Mouse (Mus musculus): Measurements from ENCODE around the gene Usp54. TPM values are rescaled to one million over a fixed set of nuclear protein-coding genes. Genes with fewer than 3 reads are reported as not detected.

Usp54 gene
- polyA plus RNA-seq, 1 experiment from 2014 or later, result 21.0 TPM

DNA sequence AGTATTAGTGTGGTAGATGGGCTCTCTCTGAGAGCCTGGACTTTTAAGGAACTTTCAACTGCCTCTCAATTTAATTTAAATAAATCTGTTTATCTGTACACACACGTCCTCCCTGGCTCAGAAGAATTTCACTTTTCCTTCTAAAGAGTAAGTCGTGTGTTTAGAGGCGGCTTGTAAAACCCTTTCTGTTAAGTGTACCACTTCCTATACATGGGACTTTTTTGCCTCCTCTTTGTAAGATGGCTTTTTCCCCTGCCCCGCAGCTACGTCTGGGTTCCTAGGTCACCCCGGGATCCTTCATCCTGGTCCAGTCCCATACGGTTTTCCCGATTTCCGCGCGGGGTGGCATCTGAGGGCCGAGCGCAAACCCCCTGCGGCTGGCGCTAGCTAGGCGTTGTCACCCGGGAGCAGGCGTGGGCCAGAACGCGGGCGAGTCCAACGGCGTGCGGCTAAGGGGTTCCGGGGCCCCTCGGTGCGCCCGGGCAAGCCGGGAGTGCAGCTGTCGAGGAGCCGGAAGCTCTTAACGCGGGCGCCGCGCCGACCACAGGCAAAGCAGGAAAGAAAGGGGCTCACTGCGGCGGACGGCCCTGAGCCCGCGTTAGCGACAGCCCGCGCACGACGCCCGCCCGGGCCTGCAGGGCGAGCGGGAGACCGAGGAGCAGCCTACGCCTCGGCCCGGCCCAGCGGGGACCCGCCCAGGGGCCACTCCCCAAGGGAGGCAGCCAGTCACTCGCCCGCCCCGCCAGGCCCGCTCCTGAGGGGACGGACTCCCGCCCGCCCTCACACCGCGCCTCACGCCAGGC lies 95.1 kb downstream of the Usp54 start:
- peak overlapping the region; percentile 95 for H3K27ac ChIP-seq (ENCODE audit: low read depth, low read length)
- peak overlapping the region; percentile 93 for H3K9ac ChIP-seq (ENCODE audit: low read length)
- H3K9me3 ChIP-seq (ENCODE audit: control insufficient read depth, low read length), result no peaks in the 10 kb centered on the region
- no peaks in the 10 kb centered on the region for H3K27me3 ChIP-seq (ENCODE audit: control insufficient read depth, insufficient read depth, low read length)
- ATAC-seq (replicated peaks; ENCODE audit: low FRiP score) (peak; percentile 97), DNase-seq (ENCODE audit: low spot score) (peak; percentile 90)
- peaks cover 3% of the 10 kb centered on the region; the same call in 1 of the 2 replicates for H3K4me1 ChIP-seq (replicated peaks; ENCODE audit: control insufficient read depth, insufficient read depth, low read length)
- under 1% methylated on average over 56 of the region's 67 CpGs for WGBS
- peak overlapping the region; percentile 87 for H3K4me3 ChIP-seq (ENCODE audit: low read depth, low read length)
- peaks cover 2% of the 10 kb centered on the region; the same call in 1 of the 2 replicates for H3K36me3 ChIP-seq (ENCODE audit: control insufficient read depth, insufficient read depth, low read length)
- H3K4me2 ChIP-seq (ENCODE audit: low read depth, low read length, severe bottlenecking), result peak overlapping the region; percentile 62

DNA sequence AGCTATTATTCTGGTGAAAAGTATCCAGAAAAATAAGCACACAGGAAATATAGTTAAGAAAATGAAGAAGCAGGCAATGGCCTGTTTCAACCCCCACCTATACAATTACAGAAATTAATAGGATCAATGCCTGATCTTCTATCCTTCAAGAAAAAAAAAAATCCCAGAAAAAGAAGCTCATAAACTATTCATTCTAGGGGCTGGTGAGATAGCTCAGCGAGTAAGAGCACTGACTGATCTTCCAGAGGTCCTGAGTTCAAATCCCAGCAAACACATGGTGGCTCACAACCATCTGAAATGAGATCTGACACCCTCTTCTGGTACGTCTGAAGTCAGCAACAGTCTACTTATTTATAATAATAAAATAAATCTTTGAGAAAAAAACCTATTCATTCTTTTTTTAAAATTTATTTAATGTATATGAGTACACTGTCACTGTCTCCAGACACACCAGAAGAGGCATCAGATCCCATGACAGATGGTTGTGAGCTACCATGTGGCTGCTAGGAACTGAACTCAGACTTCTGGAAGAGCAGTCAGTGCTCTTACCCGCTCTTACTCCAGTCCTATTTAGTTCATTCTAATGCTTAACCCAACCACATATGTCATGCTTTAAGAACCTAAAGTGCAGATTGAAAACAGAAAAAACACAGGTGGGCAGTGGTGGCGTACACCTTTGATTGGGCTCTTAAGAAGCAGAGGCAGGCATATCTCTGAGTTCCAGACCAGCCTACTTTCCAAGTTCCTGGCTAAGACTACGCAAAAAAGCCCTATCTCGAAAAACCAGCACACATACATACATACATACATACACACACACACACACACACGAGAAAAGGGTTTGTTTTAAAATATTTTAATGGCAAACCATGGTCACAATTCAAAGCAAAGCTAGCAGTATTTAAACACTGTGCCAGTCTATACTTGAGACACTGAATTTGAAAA lies 96.1 kb downstream of the Usp54 start:
- no peak overlapping the region for H3K9ac ChIP-seq (ENCODE audit: low read length)
- H3K36me3 ChIP-seq (ENCODE audit: control insufficient read depth, insufficient read depth, low read length), result peaks cover 2% of the 10 kb centered on the region; the same call in 1 of the 2 replicates
- DNase-seq (ENCODE audit: low spot score), result no peak
- peak overlapping the region; percentile 62 for H3K4me2 ChIP-seq (ENCODE audit: low read depth, low read length, severe bottlenecking)
- no peak for ATAC-seq (replicated peaks; ENCODE audit: low FRiP score)
- H3K4me3 ChIP-seq (ENCODE audit: low read depth, low read length), result peak overlapping the region; percentile 87
- H3K4me1 ChIP-seq (replicated peaks; ENCODE audit: control insufficient read depth, insufficient read depth, low read length), result peaks cover 3% of the 10 kb centered on the region; the same call in 1 of the 2 replicates
- H3K27ac ChIP-seq (ENCODE audit: low read depth, low read length), result no peak overlapping the region
- no peaks in the 10 kb centered on the region for H3K27me3 ChIP-seq (ENCODE audit: control insufficient read depth, insufficient read depth, low read length)
- WGBS, result 84% methylated on average over 7 of the region's 7 CpGs
- no peaks in the 10 kb centered on the region for H3K9me3 ChIP-seq (ENCODE audit: control insufficient read depth, low read length)

DNA sequence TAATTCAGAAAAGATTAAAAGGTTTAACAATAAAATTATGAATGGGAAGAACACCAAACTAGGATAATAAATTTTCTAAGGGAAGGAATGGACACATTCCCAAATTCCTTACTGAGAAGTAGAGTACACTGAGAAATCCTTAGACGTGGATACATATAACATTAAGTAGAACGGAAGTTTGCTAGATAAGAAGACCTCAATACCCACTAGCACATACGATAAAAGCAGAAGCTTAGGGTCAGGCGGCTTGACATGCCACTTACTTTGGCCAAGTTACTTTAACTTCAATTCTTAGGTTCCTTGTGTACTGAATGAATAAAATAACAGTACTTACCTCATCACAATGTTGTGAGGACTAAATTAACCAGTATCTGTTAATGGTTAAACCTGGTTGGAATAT lies 111.2 kb downstream of the Usp54 start:
- 91% methylated on average over 4 of the region's 4 CpGs for WGBS
- no peak for ATAC-seq (replicated peaks; ENCODE audit: low FRiP score)
- DNase-seq (ENCODE audit: low spot score), result no peak
- Histone ChIP-seq H3K4me2 (ENCODE audit: low read depth, low read length, severe bottlenecking) (no peak overlapping the region), H3K9ac (ENCODE audit: low read length) (no peak overlapping the region), H3K27me3 (ENCODE audit: control insufficient read depth, insufficient read depth, low read length) (no peaks in the 10 kb centered on the region), H3K4me1 (replicated peaks; ENCODE audit: control insufficient read depth, insufficient read depth, low read length) (no peaks in the 10 kb centered on the region), H3K27ac (ENCODE audit: low read depth, low read length) (no peak overlapping the region), H3K9me3 (ENCODE audit: control insufficient read depth, low read length) (no peaks in the 10 kb centered on the region), H3K4me3 (ENCODE audit: low read depth, low read length) (no peak overlapping the region), H3K36me3 (ENCODE audit: control insufficient read depth, insufficient read depth, low read length) (no peaks in the 10 kb centered on the region)

DNA sequence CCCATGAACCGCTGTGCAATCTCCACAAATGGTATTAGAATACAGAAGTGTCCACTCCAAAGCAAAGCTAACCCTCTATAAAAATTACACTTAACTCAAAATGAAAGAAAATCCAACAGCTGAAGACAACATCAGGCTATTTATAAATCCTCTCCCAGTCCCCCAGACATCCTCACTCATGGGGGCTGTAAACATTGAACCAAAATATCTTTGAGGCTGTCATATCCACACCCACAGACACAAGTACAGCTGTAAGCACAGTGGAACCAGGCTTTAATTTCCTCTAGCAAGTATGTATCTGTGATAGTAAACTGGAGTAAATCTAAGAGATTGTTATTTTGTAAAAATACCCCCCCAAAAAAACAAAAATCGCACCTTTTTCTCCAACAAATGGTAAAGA lies 120.7 kb downstream of the Usp54 start:
- Histone ChIP-seq H3K9me3 (ENCODE audit: control insufficient read depth, low read length) (no peaks in the 10 kb centered on the region), H3K4me1 (replicated peaks; ENCODE audit: control insufficient read depth, insufficient read depth, low read length) (no peaks in the 10 kb centered on the region), H3K27ac (ENCODE audit: low read depth, low read length) (no peak overlapping the region), H3K4me3 (ENCODE audit: low read depth, low read length) (no peak overlapping the region), H3K9ac (ENCODE audit: low read length) (no peak overlapping the region), H3K36me3 (ENCODE audit: control insufficient read depth, insufficient read depth, low read length) (no peaks in the 10 kb centered on the region; the same call in 1 of the 2 replicates), H3K4me2 (ENCODE audit: low read depth, low read length, severe bottlenecking) (no peak overlapping the region), H3K27me3 (ENCODE audit: control insufficient read depth, insufficient read depth, low read length) (no peaks in the 10 kb centered on the region)
- no peak for ATAC-seq (replicated peaks; ENCODE audit: low FRiP score)
- DNase-seq (ENCODE audit: low spot score), result no peak
- 91% methylated on average over 2 of the region's 2 CpGs for WGBS

DNA sequence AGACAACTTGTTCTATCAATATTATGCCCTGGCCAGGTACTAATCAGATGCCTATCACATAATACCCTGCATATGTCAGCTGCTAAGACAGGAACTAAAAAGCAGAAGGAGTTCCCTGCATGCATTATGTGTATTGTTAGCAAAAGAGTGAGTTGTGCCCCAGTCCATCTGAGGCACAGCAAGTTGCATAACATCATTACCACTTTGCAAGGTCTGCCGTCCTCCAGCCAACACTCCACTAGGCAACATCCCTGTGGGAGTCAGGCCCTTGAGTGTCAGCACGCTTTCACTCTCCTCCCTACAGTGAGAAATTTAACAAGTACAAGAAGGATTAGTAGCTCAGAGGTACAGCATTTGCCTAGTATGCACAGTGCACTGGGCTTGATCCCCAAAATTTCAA lies 132.4 kb downstream of the Usp54 start:
- DNase-seq (ENCODE audit: low spot score) (no peak), ATAC-seq (replicated peaks; ENCODE audit: low FRiP score) (no peak)
- Histone ChIP-seq H3K4me1 (replicated peaks; ENCODE audit: control insufficient read depth, insufficient read depth, low read length) (no peaks in the 10 kb centered on the region), H3K27me3 (ENCODE audit: control insufficient read depth, insufficient read depth, low read length) (no peaks in the 10 kb centered on the region), H3K9me3 (ENCODE audit: control insufficient read depth, low read length) (no peaks in the 10 kb centered on the region), H3K4me2 (ENCODE audit: low read depth, low read length, severe bottlenecking) (no peak overlapping the region), H3K27ac (ENCODE audit: low read depth, low read length) (no peak overlapping the region), H3K36me3 (ENCODE audit: control insufficient read depth, insufficient read depth, low read length) (peaks cover 3% of the 10 kb centered on the region; the same call in 1 of the 2 replicates), H3K9ac (ENCODE audit: low read length) (no peak overlapping the region), H3K4me3 (ENCODE audit: low read depth, low read length) (no peak overlapping the region)
- WGBS, result 79% methylated on average over 2 of the region's 2 CpGs

DNA sequence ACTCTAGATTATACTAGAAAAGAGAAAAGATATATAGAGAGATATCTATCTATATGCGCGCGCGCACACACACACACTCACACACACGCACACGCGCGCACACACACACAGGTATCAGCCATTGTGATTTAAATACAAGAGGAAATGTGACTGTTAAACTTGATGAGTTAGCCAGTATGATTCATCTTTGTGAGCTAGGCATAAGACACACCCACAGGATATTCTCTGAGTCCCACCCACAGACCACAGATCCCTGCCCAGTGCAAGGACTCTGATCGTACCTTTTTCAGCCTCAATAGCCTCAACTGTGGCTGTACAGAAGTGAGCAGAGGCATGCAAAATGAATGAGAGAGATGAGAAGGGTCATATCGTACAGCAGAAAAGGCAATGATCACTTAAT lies 137.9 kb downstream of the Usp54 start:
- Histone ChIP-seq H3K27me3 (ENCODE audit: control insufficient read depth, insufficient read depth, low read length) (no peaks in the 10 kb centered on the region), H3K4me3 (ENCODE audit: low read depth, low read length) (no peak overlapping the region), H3K9me3 (ENCODE audit: control insufficient read depth, low read length) (no peaks in the 10 kb centered on the region), H3K9ac (ENCODE audit: low read length) (no peak overlapping the region), H3K4me1 (replicated peaks; ENCODE audit: control insufficient read depth, insufficient read depth, low read length) (no peaks in the 10 kb centered on the region), H3K27ac (ENCODE audit: low read depth, low read length) (no peak overlapping the region), H3K4me2 (ENCODE audit: low read depth, low read length, severe bottlenecking) (no peak overlapping the region), H3K36me3 (ENCODE audit: control insufficient read depth, insufficient read depth, low read length) (peaks cover 4% of the 10 kb centered on the region; the same call in 1 of the 2 replicates)
- DNase-seq (ENCODE audit: low spot score) (no peak), ATAC-seq (replicated peaks; ENCODE audit: low FRiP score) (no peak)
- 96% methylated on average over 10 of the region's 10 CpGs for WGBS

DNA sequence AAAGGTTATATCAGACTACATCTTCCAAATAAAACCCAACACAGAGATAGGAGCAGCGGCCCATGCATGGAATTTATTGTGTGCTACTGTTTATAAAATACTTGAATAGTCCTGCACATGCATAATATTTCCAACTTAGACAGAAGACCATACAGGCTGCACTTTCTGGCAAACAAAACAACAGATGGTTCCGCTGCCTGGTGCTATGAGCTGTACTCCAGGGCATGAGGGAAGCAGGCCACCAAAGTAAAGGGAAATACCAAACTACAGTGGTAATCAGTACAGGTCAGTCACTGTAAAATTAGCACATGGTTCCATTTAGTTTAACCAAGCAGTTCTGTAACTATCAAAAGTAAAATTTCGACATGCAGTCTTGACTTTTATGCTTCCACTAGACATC lies 140.9 kb downstream of the Usp54 start:
- Histone ChIP-seq H3K4me2 (ENCODE audit: low read depth, low read length, severe bottlenecking) (no peak overlapping the region), H3K36me3 (ENCODE audit: control insufficient read depth, insufficient read depth, low read length) (peaks cover 9% of the 10 kb centered on the region; the same call in 1 of the 2 replicates), H3K4me3 (ENCODE audit: low read depth, low read length) (no peak overlapping the region), H3K4me1 (replicated peaks; ENCODE audit: control insufficient read depth, insufficient read depth, low read length) (no peaks in the 10 kb centered on the region), H3K9me3 (ENCODE audit: control insufficient read depth, low read length) (no peaks in the 10 kb centered on the region), H3K27ac (ENCODE audit: low read depth, low read length) (no peak overlapping the region), H3K27me3 (ENCODE audit: control insufficient read depth, insufficient read depth, low read length) (no peaks in the 10 kb centered on the region), H3K9ac (ENCODE audit: low read length) (no peak overlapping the region)
- ATAC-seq (replicated peaks; ENCODE audit: low FRiP score) (no peak), DNase-seq (ENCODE audit: low spot score) (no peak)
- 90% methylated on average over 3 of the region's 3 CpGs for WGBS
